Mouse (Mus musculus) testis, adult 2 months (tissue): Measurements from ENCODE around the gene Hsp90aa1. TPM values are rescaled to one million over a fixed set of nuclear protein-coding genes. Genes with fewer than 3 reads are reported as not detected.

ENCODE experiments used
- H3K27ac ChIP-seq: fragments of 200-500 bp; 2 replicates; pipeline ENCODE4 v1.5.1; 2012; ENCODE audit warnings: low read depth, low read length; ENCODE audit not compliant: control insufficient read depth, insufficient read depth
- H3K27me3 ChIP-seq: fragments of 200-500 bp; 2 replicates; pipeline ENCODE4 v1.6.1; 2012; ENCODE audit warnings: mild to moderate bottlenecking, low read length, moderate library complexity; ENCODE audit not compliant: control insufficient read depth, insufficient read depth
- H3K36me3 ChIP-seq: fragments of 200-500 bp; 2 replicates; pipeline ENCODE4 v1.6.1; 2012; ENCODE audit warnings: mild to moderate bottlenecking, low read length; ENCODE audit not compliant: control insufficient read depth, insufficient read depth
- H3K4me1 ChIP-seq: fragments of 200-500 bp; 2 replicates; pipeline ENCODE4 v1.6.1; 2012; ENCODE audit warnings: low read length; ENCODE audit not compliant: control insufficient read depth, insufficient read depth
- H3K4me3 ChIP-seq: fragments of 200-500 bp; 2 replicates; pipeline ENCODE4 v1.5.1; 2012; ENCODE audit warnings: low read depth, mild to moderate bottlenecking, low read length, moderate library complexity, mixed read lengths; ENCODE audit not compliant: control insufficient read depth
- CTCF ChIP-seq: fragments of 200-500 bp; IDR thresholded peaks from 2 replicates; pipeline ENCODE4 v1.5.1; 2012; ENCODE audit warnings: low read depth, mild to moderate bottlenecking, inconsistent platforms, low read length, moderate library complexity; ENCODE audit not compliant: control insufficient read depth, insufficient read depth, insufficient replicate concordance
- POLR2A ChIP-seq: fragments of 200-500 bp; IDR thresholded peaks from 2 replicates; pipeline ENCODE4 v1.6.1; 2012; ENCODE audit warnings: low read depth, mild to moderate bottlenecking, inconsistent platforms, low read length, moderate library complexity; ENCODE audit not compliant: control insufficient read depth
- polyA plus RNA-seq: library from polyadenylated mRNA; depleted of rRNA; stranded (reverse); fragments of >200 nt; gene quantifications from 2 replicates; pipeline ENCODE4 v1.2.3, GENCODE M21; 2012

Hsp90aa1 gene
- polyA plus RNA-seq, 1 experiment: 736 TPM

GRCm38 (mm10) chr12:110687894-110688734 is 14.4 kb downstream of the Hsp90aa1 start:
- H3K4me1 ChIP-seq: peaks cover 3% of the 10 kb centered on the region
- H3K36me3 ChIP-seq: peaks cover 6% of the 10 kb centered on the region
- TF ChIP-seq POLR2A (no peak), CTCF (no peak)
- H3K27me3 ChIP-seq: no peaks in the 10 kb centered on the region
- no peak overlapping the region for H3K4me3 ChIP-seq
- peak overlapping the region; percentile 27; the same call in 1 of the 2 replicates for H3K27ac ChIP-seq

GRCm38 (mm10) chr12:110683580-110683979 is 18.9 kb downstream of the Hsp90aa1 start:
- H3K4me3 ChIP-seq: peak overlapping the region; percentile 86
- H3K27me3 ChIP-seq: no peaks in the 10 kb centered on the region
- H3K4me1 ChIP-seq: peaks cover 3% of the 10 kb centered on the region
- 0 out of 2 replicates have a peak overlapping the region, but pooled peaks have one; percentile 88 for H3K27ac ChIP-seq
- H3K36me3 ChIP-seq: no peaks in the 10 kb centered on the region
- TF ChIP-seq CTCF: no peak
- no peak for TF ChIP-seq POLR2A

- peak within 1 kb of the TSS; percentile 86 for H3K4me3 ChIP-seq
- H3K36me3 ChIP-seq: no peaks in the 10 kb centered on the region
- H3K27me3 ChIP-seq: no peaks in the 10 kb centered on the region
- peak within 1 kb of the TSS; percentile 88 for H3K27ac ChIP-seq
- TF ChIP-seq CTCF: peak; percentile 11; the same call in 1 of the 2 replicates
- TF ChIP-seq POLR2A: peak; percentile 75; the same call in 1 of the 2 replicates
- H3K4me1 ChIP-seq: no peaks in the 10 kb centered on the region
Observed at GRCm38 (mm10) chr12:110682561-110683299, 19.8 kb downstream of the Hsp90aa1 start, which contains the start of gene 1700001K19Rik. Gene 1700001K19Rik, minus strand, starts transcription at chr12:110682619.

- H3K4me3 ChIP-seq: peak overlapping the region; percentile 86
- H3K27me3 ChIP-seq: no peaks in the 10 kb centered on the region
- TF ChIP-seq POLR2A (no peak), CTCF (no peak)
- no peaks in the 10 kb centered on the region for H3K36me3 ChIP-seq
- H3K4me1 ChIP-seq: no peaks in the 10 kb centered on the region
- H3K27ac ChIP-seq: peak overlapping the region; percentile 88
Observed at GRCm38 (mm10) chr12:110681878-110682277, 20.6 kb downstream of the Hsp90aa1 start.

DNA sequence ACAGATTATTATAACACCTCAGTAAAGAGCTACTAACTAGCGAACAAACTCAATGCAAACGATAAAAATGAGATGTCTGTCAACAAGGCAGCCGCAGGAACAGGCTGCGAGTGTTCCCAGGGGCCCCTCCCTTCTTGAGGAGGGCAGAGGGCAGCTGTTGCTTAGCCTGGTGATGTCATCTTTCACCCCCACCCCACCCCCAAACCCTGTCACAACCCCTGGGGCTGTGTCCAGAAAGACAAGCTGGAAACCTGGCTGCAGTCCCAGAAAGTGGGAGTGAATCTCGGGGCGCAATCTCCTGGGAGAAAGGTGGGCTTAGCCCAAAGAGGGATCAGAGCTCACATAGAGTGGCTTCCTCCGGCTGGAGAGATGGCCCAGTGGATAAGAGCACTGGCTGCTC is 21.3 kb downstream of the Hsp90aa1 start:
- no peaks in the 10 kb centered on the region for H3K4me1 ChIP-seq
- TF ChIP-seq POLR2A (peak; percentile 23; the same call in 1 of the 2 replicates), CTCF (no peak)
- H3K4me3 ChIP-seq: peak overlapping the region; percentile 83
- no peaks in the 10 kb centered on the region for H3K27me3 ChIP-seq
- H3K36me3 ChIP-seq: no peaks in the 10 kb centered on the region
- no peak overlapping the region for H3K27ac ChIP-seq

GRCm38 (mm10) chr12:110674243-110674642 is 28.3 kb downstream of the Hsp90aa1 start:
- H3K27ac ChIP-seq: no peak overlapping the region

More at GRCm38 (mm10) chr12:110674243-110674642, 28.3 kb downstream of the Hsp90aa1 start:
- Histone ChIP-seq H3K27me3 (no peaks in the 10 kb centered on the region), H3K4me1 (no peaks in the 10 kb centered on the region), H3K4me3 (no peak overlapping the region), H3K36me3 (no peaks in the 10 kb centered on the region)
- TF ChIP-seq CTCF (peak; percentile 36; the same call in 1 of the 2 replicates), POLR2A (no peak)
